Mouse (Mus musculus): ENCODE data around the gene Slbp.

Slbp gene

DNA sequence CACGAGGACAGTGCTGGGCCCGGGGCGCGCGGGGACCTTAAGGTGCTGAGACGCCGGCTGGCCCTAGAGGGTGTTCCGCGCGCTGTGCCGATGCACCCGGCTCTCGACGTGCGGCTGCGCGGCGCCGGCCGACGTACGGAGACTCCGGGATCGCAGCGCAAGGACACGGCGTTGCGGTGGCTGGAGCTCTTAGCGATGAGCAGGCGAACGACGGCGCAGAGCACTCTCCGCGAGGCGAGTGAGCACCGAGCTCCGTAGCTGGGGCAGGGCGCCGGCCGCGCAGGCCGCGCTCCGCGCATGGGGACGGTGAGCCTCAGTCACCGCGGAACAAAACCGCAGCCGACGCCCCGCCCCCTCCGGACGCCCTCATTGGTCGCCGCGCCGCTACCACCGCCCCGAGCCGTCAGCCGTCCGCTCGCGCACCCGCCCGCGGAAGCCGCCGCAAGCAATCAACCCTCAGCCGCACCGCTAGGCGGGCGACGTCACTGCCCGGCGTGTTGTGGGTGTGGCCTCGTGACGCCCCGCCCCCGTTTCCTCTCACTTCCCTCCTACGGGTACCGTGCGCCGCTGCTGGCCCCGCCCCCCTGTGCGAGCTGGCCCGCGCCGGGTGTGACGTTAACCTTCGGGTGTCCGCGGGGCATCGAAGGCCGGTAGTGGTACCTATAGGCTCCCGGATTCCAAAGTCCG, 22.9 kb downstream of the Slbp start, which contains the start of the genes Fam53a and Gm9903:
Gene Fam53a (minus strand): TSS at position 335 of the 687 bp plus-strand sequence.
Gene Gm9903 (plus strand): TSS at position 625 of the 687 bp plus-strand sequence.
- peak; percentile 93 for DNase-seq (ENCODE audit: low read depth)

- peak; percentile 46 for DNase-seq (ENCODE audit: low read depth)
These were observed 23.5 kb downstream of the Slbp start for GRCm38 (mm10) chr5:33628820-33629300.

DNA sequence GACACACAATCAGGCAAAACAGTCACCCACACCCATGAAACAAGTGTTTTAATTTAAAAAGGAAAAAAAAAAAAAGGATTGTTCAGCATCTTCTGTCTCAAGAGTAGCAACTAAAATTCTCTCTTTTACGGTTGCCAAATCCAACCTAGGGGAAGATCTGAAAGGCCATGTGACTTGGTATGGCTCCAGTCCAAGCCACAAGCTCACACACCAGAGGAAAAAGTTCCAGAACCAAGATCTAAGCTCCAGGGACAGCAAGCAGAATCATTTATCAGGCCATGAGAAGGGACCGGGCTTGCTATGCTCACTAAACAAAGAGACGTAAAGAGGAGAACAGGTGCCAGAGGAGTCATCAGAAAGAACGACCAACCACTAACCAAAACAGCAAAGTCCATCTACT, 24.4 kb downstream of the Slbp start:
- no peak for DNase-seq (ENCODE audit: low read depth)

DNA sequence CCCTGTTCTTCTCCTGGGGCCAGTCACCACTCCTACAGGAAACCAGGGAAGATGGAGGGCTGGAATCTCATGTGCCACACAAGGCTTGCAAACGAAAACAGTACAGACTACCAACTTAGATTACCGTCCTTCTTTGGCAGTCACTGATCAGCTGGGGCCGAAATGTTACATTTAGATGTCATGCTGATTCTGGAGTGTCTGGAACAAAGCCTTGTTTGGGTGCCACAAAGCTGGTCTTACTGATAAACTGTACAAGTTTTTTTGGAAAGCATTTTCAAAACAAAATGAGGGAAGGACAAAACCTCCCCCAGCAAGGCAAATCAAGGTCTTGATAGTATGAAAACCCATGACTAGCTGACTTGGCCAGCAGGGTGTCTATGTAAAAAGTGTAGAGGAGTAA, 28.6 kb downstream of the Slbp start:
- no peak for DNase-seq (ENCODE audit: low read depth)

DNA sequence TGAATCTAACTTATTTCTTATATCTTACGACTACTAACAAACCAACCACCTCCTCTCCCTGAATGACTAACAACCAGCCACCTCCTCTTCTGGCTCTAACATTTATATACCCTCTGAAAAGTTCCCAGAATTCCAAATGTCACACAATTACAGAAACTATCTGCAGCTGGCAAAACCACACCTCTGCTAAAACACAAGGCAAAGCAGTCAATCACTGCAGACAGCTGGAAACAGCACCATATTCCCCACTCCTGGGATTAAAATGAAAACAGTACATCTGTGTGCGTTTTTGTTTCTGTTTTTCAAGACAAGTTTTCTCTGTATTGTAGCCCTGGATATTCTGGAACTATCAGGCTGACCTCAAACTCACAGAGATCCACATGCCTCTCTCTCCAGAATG, 29.7 kb downstream of the Slbp start:
- DNase-seq (ENCODE audit: low read depth) = no peak

GRCm38 (mm10) chr5:33614391-33614790, 38.0 kb downstream of the Slbp start:
- DNase-seq (ENCODE audit: low read depth) = no peak

- DNase-seq (ENCODE audit: low read depth) = no peak
These were observed 40.6 kb downstream of the Slbp start for GRCm38 (mm10) chr5:33611795-33612194.

- no peak for DNase-seq (ENCODE audit: low read depth)
These were observed 43.1 kb downstream of the Slbp start for GRCm38 (mm10) chr5:33609226-33609625.

DNA sequence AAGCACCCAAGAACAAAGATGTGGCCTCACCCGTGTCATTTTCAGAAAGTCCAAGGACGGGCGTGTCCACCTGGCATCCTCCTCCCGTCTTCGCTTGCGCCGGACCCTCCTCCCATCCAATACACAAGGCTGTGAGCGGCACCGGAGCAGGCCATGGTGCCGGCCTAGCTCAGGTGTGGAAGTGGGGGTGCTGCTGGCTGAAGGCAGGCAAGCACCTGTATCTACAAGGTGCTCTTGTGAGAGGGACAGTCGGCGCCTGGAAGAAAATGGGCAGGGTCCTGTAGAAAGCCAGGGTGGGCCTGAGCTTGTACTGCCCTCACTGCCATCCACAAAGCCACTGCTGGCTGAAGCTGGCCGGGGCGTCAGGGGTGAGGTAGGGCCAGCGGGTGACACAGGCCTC, 44.9 kb downstream of the Slbp start:
- DNase-seq (ENCODE audit: low read depth) = no peak

- DNase-seq (ENCODE audit: low read depth) = no peak
These were observed 45.7 kb downstream of the Slbp start for GRCm38 (mm10) chr5:33606631-33607030.

- no peak for DNase-seq (ENCODE audit: low read depth)
These were observed 47.1 kb downstream of the Slbp start for GRCm38 (mm10) chr5:33605314-33605713.

GRCm38 (mm10) chr5:33593620-33594019, 58.8 kb downstream of the Slbp start:
- DNase-seq (ENCODE audit: low read depth) = peak; percentile 25

- DNase-seq (ENCODE audit: low read depth) = peak; percentile 58
These were observed 63.0 kb downstream of the Slbp start for GRCm38 (mm10) chr5:33589221-33589888.

DNA sequence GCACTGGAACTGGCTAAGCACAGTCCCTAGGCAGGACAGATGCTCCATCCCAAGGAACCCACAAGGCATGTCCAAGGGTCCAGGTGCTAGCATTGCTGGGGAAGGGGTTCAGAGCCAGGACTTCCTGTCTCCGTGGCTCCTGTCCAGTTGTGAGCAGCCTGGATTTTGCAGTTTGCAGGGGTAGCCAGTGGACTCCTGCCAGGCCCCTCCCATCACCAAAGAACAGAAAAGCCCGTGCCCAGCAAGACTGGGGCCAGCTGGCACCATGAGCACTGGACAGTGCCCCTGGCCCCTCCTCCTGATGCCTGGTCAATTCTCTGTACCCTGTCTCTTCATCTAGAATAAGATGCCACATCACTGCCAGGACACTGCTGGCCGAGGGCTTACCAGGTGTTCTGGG, 64.3 kb downstream of the Slbp start:
- no peak for DNase-seq (ENCODE audit: low read depth)

- no peak for DNase-seq (ENCODE audit: low read depth)
These were observed 64.8 kb downstream of the Slbp start for GRCm38 (mm10) chr5:33587498-33588058.
